Mouse (Mus musculus): ENCODE results near the gene Rnf113a2. TPM values are rescaled to one million over a fixed set of nuclear protein-coding genes. Genes with fewer than 3 reads are reported as not detected.
A peak's percentile ranks its signal among the peaks of the same experiment; 100 is the strongest.

The Rnf113a2 gene
- polyA plus RNA-seq, 1 experiment = 19.8 TPM

DNA sequence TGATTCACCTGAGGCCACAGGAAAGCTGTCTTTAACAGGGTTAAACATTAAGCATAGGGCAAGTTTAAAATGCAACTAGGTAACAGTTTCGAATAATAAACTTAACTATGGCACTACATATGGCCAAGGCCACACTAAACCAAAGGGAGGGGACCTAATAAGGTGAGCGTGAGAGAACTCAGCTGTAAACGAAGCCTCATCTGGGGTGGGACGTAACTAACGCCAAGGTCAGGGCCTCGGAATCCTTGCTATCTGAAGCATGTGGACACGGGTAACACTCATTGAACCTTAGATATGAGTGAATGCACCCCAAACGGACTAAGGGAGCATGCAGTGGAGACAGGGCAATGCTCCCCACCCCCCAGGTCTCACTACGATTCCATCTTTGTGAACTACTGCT lies 14.1 kb upstream of the Rnf113a2 start:
- Histone ChIP-seq H3K9me3 (replicated peaks; ENCODE audit: control insufficient read depth, insufficient read depth, low read length, poor library complexity, severe bottlenecking) (no peaks in the 10 kb centered on the region), H3K9ac (ENCODE audit: low read depth, poor library complexity, severe bottlenecking) (no peak overlapping the region), H3K4me1 (ENCODE audit: control insufficient read depth, insufficient read depth, low read length) (no peaks in the 10 kb centered on the region), H3K27me3 (ENCODE audit: control insufficient read depth, insufficient read depth, low read length, poor library complexity, severe bottlenecking) (no peaks in the 10 kb centered on the region), H3K27ac (ENCODE audit: insufficient read depth, low read length) (no peak overlapping the region), H3K36me3 (ENCODE audit: control insufficient read depth, insufficient read depth, low read length, poor library complexity, severe bottlenecking) (no peaks in the 10 kb centered on the region), H3K4me3 (ENCODE audit: low read depth, low read length) (no peak overlapping the region)
- TF ChIP-seq EP300 (IDR thresholded peaks at IDR 0.05; ENCODE audit: insufficient read depth, low read depth, low read length) (no peak), POLR2A (IDR thresholded peaks at IDR 0.05; ENCODE audit: insufficient read depth, low read length) (no peak), CTCF (IDR thresholded peaks at IDR 0.05; ENCODE audit: low read depth, low read length) (no peak)

DNA sequence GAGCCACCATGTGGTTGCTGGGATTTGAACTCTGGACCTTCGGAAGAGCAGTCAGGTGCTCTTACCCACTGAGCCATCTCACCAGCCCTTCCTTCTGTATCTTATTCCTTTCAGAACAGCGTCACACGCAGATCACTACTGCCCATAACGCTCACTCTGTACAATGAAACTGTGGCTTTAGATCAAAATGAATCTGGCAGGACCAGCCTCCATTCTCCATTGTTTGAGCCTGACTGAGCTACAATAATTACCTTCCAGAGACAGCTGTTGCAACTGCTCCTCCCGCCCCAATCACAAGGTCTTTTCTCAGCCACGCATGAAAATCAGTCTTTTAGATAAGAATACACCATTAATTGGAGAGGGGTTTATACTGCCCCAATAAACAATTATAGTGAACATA lies 12.5 kb upstream of the Rnf113a2 start:
- Histone ChIP-seq H3K27ac (ENCODE audit: insufficient read depth, low read length) (no peak overlapping the region), H3K4me1 (ENCODE audit: control insufficient read depth, insufficient read depth, low read length) (no peaks in the 10 kb centered on the region), H3K27me3 (ENCODE audit: control insufficient read depth, insufficient read depth, low read length, poor library complexity, severe bottlenecking) (no peaks in the 10 kb centered on the region), H3K9ac (ENCODE audit: low read depth, poor library complexity, severe bottlenecking) (no peak overlapping the region), H3K9me3 (replicated peaks; ENCODE audit: control insufficient read depth, insufficient read depth, low read length, poor library complexity, severe bottlenecking) (no peaks in the 10 kb centered on the region), H3K36me3 (ENCODE audit: control insufficient read depth, insufficient read depth, low read length, poor library complexity, severe bottlenecking) (no peaks in the 10 kb centered on the region), H3K4me3 (ENCODE audit: low read depth, low read length) (no peak overlapping the region)
- TF ChIP-seq CTCF (IDR thresholded peaks at IDR 0.05; ENCODE audit: low read depth, low read length) (no peak), EP300 (IDR thresholded peaks at IDR 0.05; ENCODE audit: insufficient read depth, low read depth, low read length) (no peak), POLR2A (IDR thresholded peaks at IDR 0.05; ENCODE audit: insufficient read depth, low read length) (no peak)

DNA sequence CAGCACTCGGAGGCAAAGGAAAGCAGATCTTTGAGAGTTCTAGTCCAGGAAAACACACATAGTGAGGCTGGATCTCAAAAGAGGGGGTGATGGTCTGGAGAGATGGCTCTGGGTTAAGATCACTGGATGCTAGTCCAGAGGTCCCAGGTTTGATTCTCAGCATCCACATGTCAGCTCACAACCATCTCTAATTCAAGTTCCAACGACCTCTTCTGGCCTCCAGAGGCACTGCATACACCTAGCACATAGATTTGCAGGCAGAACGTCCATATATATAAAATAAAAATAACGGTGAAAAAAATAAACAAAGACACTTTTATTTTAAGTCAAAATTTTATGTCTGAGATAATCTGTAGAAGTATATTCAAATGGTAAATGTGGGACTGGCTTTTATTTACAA lies 9.7 kb upstream of the Rnf113a2 start:
- Histone ChIP-seq H3K4me3 (ENCODE audit: low read depth, low read length) (no peak overlapping the region), H3K36me3 (ENCODE audit: control insufficient read depth, insufficient read depth, low read length, poor library complexity, severe bottlenecking) (no peaks in the 10 kb centered on the region)

DNA sequence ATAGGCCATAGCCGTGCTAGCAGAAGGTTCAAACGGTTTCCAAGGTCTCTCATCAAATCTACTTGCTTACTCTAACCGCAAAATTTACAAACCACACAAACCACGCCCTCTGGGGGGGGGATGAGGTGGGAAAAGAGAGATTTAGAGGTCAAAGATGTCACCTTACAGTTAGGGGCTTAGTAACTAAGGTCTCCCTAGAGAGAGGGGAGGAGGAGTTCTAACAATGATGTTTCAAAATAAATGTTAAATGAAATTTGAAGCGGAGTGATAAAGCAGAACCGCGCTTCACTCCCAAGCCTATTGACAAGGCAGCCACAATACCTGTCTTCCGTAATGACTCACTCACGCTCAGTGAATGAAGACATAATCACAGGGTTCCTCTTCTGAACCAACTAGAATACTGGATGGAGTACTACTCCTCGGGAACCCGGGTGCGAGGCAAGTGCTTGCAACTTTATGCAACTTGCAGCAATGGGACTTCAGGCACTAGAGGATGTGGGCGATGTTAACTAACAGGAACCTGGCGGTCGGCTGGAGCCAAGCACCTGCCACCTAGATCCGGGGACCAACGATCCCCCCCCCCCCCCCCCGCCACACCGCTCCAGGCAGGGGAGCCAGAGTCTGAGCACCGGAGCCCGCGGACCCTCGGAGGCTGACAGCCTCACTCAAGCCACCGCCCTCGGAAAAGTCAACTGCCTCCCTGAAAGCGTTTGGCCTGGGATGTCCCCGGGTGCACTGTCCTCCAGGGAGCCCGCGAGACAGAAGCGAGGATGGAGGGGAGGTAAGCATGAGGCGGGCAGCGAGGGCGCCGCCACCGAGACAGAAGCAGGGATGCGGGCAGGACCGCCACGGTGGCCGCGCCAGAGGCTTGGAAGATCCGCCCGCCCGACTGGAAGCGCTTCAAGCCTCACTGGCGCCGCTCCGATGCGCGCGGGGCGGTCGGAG lies 8.8 kb upstream of the Rnf113a2 start:
- no peak for TF ChIP-seq CTCF (IDR thresholded peaks at IDR 0.05; ENCODE audit: low read depth, low read length)
- TF ChIP-seq EP300 (IDR thresholded peaks at IDR 0.05; ENCODE audit: insufficient read depth, low read depth, low read length) = no peak
- no peak for TF ChIP-seq POLR2A (IDR thresholded peaks at IDR 0.05; ENCODE audit: insufficient read depth, low read length)

More for the DNA sequence above, 9.7 kb upstream of the Rnf113a2 start:
- no peak for TF ChIP-seq CTCF (IDR thresholded peaks at IDR 0.05; ENCODE audit: low read depth, low read length)
- Histone ChIP-seq H3K9me3 (replicated peaks; ENCODE audit: control insufficient read depth, insufficient read depth, low read length, poor library complexity, severe bottlenecking) (no peaks in the 10 kb centered on the region), H3K27me3 (ENCODE audit: control insufficient read depth, insufficient read depth, low read length, poor library complexity, severe bottlenecking) (no peaks in the 10 kb centered on the region), H3K4me1 (ENCODE audit: control insufficient read depth, insufficient read depth, low read length) (no peaks in the 10 kb centered on the region), H3K27ac (ENCODE audit: insufficient read depth, low read length) (no peak overlapping the region), H3K9ac (ENCODE audit: low read depth, poor library complexity, severe bottlenecking) (no peak overlapping the region)

DNA sequence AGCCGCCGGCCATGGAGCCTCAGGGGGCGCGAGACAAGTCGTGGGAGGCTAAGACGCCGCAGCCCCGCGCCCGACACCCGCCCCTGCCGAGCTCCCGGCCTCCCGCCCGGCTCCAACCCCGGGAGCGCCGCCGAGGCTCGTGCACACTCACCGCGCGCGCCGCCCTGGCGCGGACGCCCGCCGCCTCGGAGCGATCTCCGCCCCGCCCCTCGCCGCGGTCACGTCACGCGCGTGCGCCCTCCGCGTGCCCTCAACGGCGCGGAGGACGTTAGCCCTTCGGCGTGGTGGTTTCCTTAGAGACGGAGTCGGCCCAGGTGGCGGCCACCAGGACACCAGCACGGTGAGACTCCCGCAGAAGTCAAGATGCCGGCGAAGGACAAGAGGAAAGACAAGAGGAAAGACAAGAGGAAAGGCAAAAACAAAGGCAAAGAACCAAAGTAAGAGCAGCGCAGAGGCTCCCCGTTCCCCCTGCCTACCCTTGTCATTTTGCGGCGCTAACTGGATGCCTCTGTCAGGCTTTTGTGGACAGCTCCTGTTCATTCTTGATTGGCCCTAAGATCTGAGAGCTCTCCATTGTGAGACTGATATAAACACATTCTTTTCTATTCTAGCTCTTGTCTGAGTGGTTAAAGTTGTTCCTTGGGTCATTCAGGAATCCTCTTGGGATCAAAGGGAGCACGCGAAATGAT lies 8.0 kb upstream of the Rnf113a2 start, which contains the start of the genes Entpd5 and Bbof1:
TSS of gene Entpd5 (minus strand) at position 211 of the 689 bp plus-strand sequence.
TSS of gene Bbof1 (plus strand) at position 253 of the 689 bp plus-strand sequence.
- H3K27ac ChIP-seq (ENCODE audit: insufficient read depth, low read length) = no peak within 1 kb of the TSS
- no peak for TF ChIP-seq CTCF (IDR thresholded peaks at IDR 0.05; ENCODE audit: low read depth, low read length)
- no peak for TF ChIP-seq POLR2A (IDR thresholded peaks at IDR 0.05; ENCODE audit: insufficient read depth, low read length)
- no peak for TF ChIP-seq EP300 (IDR thresholded peaks at IDR 0.05; ENCODE audit: insufficient read depth, low read depth, low read length)
- H3K9me3 ChIP-seq (replicated peaks; ENCODE audit: control insufficient read depth, insufficient read depth, low read length, poor library complexity, severe bottlenecking) = no peaks in the 10 kb centered on the region
- no peaks in the 10 kb centered on the region for H3K36me3 ChIP-seq (ENCODE audit: control insufficient read depth, insufficient read depth, low read length, poor library complexity, severe bottlenecking)
- peak within 1 kb of the TSS; percentile 90 for H3K4me3 ChIP-seq (ENCODE audit: low read depth, low read length)
- no peaks in the 10 kb centered on the region for H3K4me1 ChIP-seq (ENCODE audit: control insufficient read depth, insufficient read depth, low read length)
- H3K27me3 ChIP-seq (ENCODE audit: control insufficient read depth, insufficient read depth, low read length, poor library complexity, severe bottlenecking) = no peaks in the 10 kb centered on the region
- peak within 1 kb of the TSS; percentile 85 for H3K9ac ChIP-seq (ENCODE audit: low read depth, poor library complexity, severe bottlenecking)

More for the DNA sequence above, 8.8 kb upstream of the Rnf113a2 start:
- Histone ChIP-seq H3K4me3 (ENCODE audit: low read depth, low read length) (peak overlapping the region; percentile 90), H3K27ac (ENCODE audit: insufficient read depth, low read length) (no peak overlapping the region), H3K4me1 (ENCODE audit: control insufficient read depth, insufficient read depth, low read length) (no peaks in the 10 kb centered on the region), H3K27me3 (ENCODE audit: control insufficient read depth, insufficient read depth, low read length, poor library complexity, severe bottlenecking) (no peaks in the 10 kb centered on the region), H3K9ac (ENCODE audit: low read depth, poor library complexity, severe bottlenecking) (peak overlapping the region; percentile 85), H3K9me3 (replicated peaks; ENCODE audit: control insufficient read depth, insufficient read depth, low read length, poor library complexity, severe bottlenecking) (no peaks in the 10 kb centered on the region), H3K36me3 (ENCODE audit: control insufficient read depth, insufficient read depth, low read length, poor library complexity, severe bottlenecking) (no peaks in the 10 kb centered on the region)

DNA sequence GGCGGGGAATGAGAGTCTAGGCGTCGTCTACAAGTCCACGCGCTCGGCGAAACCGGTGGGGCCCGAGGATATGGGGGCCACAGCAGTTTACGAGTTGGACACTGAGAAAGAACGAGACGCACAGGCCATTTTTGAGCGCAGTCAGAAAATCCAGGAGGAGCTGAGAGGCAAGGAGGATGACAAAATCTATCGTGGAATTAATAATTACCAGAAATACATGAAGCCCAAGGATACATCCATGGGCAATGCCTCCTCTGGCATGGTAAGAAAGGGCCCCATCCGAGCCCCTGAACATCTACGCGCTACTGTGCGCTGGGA lies 568 bp downstream of the Rnf113a2 start:
- Histone ChIP-seq H3K27me3 (ENCODE audit: control insufficient read depth, insufficient read depth, low read length, poor library complexity, severe bottlenecking) (no peaks in the 10 kb centered on the region), H3K4me1 (ENCODE audit: control insufficient read depth, insufficient read depth, low read length) (no peaks in the 10 kb centered on the region), H3K36me3 (ENCODE audit: control insufficient read depth, insufficient read depth, low read length, poor library complexity, severe bottlenecking) (no peaks in the 10 kb centered on the region; the same call in 1 of the 2 replicates), H3K9me3 (replicated peaks; ENCODE audit: control insufficient read depth, insufficient read depth, low read length, poor library complexity, severe bottlenecking) (no peaks in the 10 kb centered on the region), H3K9ac (ENCODE audit: low read depth, poor library complexity, severe bottlenecking) (peak overlapping the region; percentile 77), H3K4me3 (ENCODE audit: low read depth, low read length) (peak overlapping the region; percentile 79), H3K27ac (ENCODE audit: insufficient read depth, low read length) (no peak overlapping the region)
- no peak for TF ChIP-seq POLR2A (IDR thresholded peaks at IDR 0.05; ENCODE audit: insufficient read depth, low read length)
- TF ChIP-seq CTCF (IDR thresholded peaks at IDR 0.05; ENCODE audit: low read depth, low read length) = no peak
- TF ChIP-seq EP300 (IDR thresholded peaks at IDR 0.05; ENCODE audit: insufficient read depth, low read depth, low read length) = no peak

Data from ES-Bruce4 (cell line).